Mouse (Mus musculus) olfactory bulb, adult 2 months (tissue): ENCODE results near the gene Fblim1.

ENCODE experiments used
- CTCF ChIP-seq: fragments of 200-500 bp; IDR thresholded peaks from 2 replicates; pipeline ENCODE4 v1.5.1; 2012; ENCODE audit warnings: low read depth, mild to moderate bottlenecking, low read length, moderate library complexity; ENCODE audit not compliant: insufficient read depth
- POLR2A ChIP-seq: fragments of 200-500 bp; IDR thresholded peaks from 2 replicates; pipeline ENCODE4 v1.6.1; 2012; ENCODE audit warnings: mild to moderate bottlenecking, low read depth, low read length, moderate library complexity; ENCODE audit not compliant: insufficient read depth

DNA sequence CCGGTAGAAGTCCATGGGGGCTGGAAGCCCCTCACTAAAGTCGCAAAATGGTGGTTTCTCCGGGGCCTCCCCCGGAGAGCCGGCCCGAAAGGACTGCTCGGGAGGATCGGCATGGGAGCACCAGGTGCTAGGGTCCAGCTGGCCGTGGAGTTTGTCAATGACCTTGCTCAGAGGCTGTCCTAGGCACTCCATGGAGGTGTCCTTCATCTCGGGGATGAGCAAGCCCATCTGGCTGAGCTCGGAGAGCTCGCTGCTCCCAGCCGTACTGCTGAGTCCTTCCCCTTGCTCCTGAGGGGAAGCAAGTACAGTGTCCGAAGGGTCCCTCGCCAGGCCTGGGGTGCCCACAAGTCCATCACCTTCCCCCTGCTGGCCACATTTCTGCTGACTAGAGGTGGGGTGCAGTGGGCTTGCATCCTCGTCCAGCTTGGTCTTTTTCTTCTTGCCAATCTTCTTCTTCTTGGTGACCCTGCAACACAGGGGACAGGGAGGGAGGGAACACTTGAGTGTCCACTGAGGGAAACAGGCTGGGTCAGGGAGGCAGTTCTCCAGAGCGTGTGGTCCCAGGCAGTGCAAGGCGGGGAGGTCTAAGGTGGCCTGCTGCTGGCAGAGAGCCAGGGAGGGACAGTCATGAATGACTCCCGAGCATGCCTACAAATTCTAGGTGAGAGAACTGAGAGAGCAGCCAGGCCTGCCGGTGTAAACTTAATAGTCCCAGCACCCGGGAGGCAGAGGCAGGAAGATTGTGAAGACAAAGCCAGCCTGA is 26.4 kb upstream of the Fblim1 start:
- TF ChIP-seq CTCF: no peak
- no peak for TF ChIP-seq POLR2A
